Mouse (Mus musculus): ENCODE data around the gene Nab2.

DNA sequence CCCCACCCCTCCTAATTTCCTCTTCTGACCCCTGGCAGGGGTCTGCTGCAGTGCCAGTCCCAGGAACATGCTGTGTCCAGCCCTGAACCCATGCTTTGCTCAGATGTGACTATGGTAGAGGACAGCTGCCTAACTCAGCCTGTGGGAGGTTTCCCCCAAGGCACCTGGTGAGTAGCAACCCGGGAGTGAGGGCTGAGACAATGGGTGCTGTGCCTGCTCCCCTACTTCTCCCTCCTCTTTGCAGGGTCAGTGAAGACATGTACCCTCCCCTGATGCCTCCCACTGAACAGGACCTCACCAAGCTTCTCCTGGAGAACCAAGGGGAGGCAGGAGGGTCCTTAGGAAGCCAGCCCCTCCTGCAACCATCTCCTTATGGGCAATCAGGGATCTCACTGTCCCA lies 8.8 kb downstream of the Nab2 start:
- no peak for TF ChIP-seq CTCF (conservative IDR thresholded peaks at IDR 0.05; ENCODE audit: low read length)
- TF ChIP-seq NANOG (IDR thresholded peaks at IDR 0.05; ENCODE audit: borderline replicate concordance, low read length), result no peak
- TF ChIP-seq POU5F1 (IDR thresholded peaks at IDR 0.05; ENCODE audit: borderline replicate concordance, low read length), result no peak
